In the genomic region with DNA sequence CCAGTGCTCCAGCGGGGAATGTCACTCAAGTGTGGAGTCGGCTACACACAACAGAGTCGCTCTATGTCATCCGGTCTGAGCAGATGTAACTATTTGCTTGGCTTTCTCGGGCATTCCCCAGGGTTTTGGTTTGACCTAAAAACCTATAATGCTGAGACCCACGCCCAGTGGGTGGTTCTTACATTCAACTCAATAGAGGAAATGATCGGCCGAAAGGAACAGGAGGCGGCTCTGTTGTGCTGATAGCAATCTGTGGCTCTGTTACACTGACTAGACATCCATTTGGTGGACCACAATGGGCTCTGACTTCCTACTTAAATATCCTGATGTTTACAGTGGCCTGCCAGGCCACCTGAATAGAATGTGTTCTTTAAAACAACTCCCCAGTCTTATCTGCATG, we compare ENCODE assay signal across 10 mouse cellular contexts. TPM values are rescaled to one million over a fixed set of nuclear protein-coding genes. Genes with fewer than 3 reads are reported as not detected.
DNase-seq lines count a peak whose midpoint lies in the region; TF ChIP-seq lines count a peak whose summit lies in the region.
"Had no signal": no experiment of that assay in that cellular context is flagged by ENCODE, and none has a peak within 500 bp of the region (broad histone marks: within the 10 kb centered on the region; RNA-seq: fewer than 3 reads in every experiment).

No protein-coding gene starts in this region.

- H3K4me3 ChIP-seq in gastrocnemius, adult 2 months = peak overlapping the region; percentile 70

- H3K27ac ChIP-seq in gastrocnemius, adult 2 months = peak overlapping the region; percentile 82
- H3K27ac ChIP-seq: hindbrain, embryonic 14.5 days had no signal

- peak; percentile 25 for DNase-seq in gastrocnemius, adult 2 months
- DNase-seq in gastrocnemius, postnatal 4 days (ENCODE audit: low spot score in 2 of 2) = no peak
- DNase-seq in CD4-positive, CD25-positive, alpha-beta regulatory T cell, adult 2 months (ENCODE audit: low read depth, low spot score) = peak; percentile 82
- peak; percentile 45 to 59 for DNase-seq in heart, postnatal 10 days
- peak; percentile 72 for DNase-seq in lung, postnatal 10 days
- DNase-seq in cerebellum, adult 18-20 months = no peak
- no peak for DNase-seq in left cerebral cortex, postnatal 14 days (ENCODE audit: low spot score in 2 of 2)
- no peak for DNase-seq in left cerebral cortex, adult 11 months (ENCODE audit: low spot score)
- DNase-seq: midbrain, embryonic 14.5 days had no signal

- TF ChIP-seq CTCF in gastrocnemius, adult 2 months (IDR thresholded peaks at IDR 0.05) = no peak

- intact Hi-C loops in gastrocnemius, adult 2 months (cut with DNase I) = no loop called here
- intact Hi-C loops in heart, postnatal 10 days (cut with DNase I) = loop anchor here (2.0 kb wide), 1 partner anchor 25 kb away; no protein-coding TSS in a partner anchor
- intact Hi-C loops in left cerebral cortex, postnatal 14 days (cut with DNase I) = no loop called here

RNA-seq across cellular contexts. Expression of gene Fam124b, which starts 4.4 kb away (rescaled TPM):
- 1 to 10 TPM in 1 of 2 experiments, under 1 TPM in 1; 0.66 to 1.7 TPM for total RNA-seq in gastrocnemius, adult 2 months (2021)
- 1 to 10 TPM; 2.6 to 2.7 TPM for total RNA-seq in gastrocnemius, postnatal 4 days (2021)
- 1 to 10 TPM; 8.4 to 9.5 TPM for total RNA-seq in heart, postnatal 10 days (2021)
- total RNA-seq in left cerebral cortex, postnatal 14 days (2021) = 1 to 10 TPM; 1.2 to 1.3 TPM

Comparison
In these comparisons a context has a peak if more than half of its experiments do, and no peak if none do; other contexts are left out.
1. DNase-seq: peak in gastrocnemius, adult 2 months (single experiment), CD4-positive, CD25-positive, alpha-beta regulatory T cell, adult 2 months (single experiment), heart, postnatal 10 days (2 of 2) and lung, postnatal 10 days (single experiment); none in gastrocnemius, postnatal 4 days (0 of 2), cerebellum, adult 18-20 months (0 of 2), left cerebral cortex, postnatal 14 days (0 of 2) and left cerebral cortex, adult 11 months (single experiment).